Mouse (Mus musculus) gastrocnemius, adult 8-10 months (tissue): ENCODE measurements around the gene Fam114a1. TPM values are rescaled to one million over a fixed set of nuclear protein-coding genes. Genes with fewer than 3 reads are reported as not detected.

ENCODE experiments used
- DNase-seq, 2 experiments: peaks; one replicate each; pipeline ENCODE4 v3.0.0; 2022; ENCODE audit warnings: low spot score in 2 of 2
- total RNA-seq, 4 experiments: library from RNA; stranded (reverse); gene quantifications; 2 replicates each; pipeline ENCODE4 v1.2.4; 2022

Gene Fam114a1
- total RNA-seq, 4 experiments from 2014 or later, result 2.7 to 9.1 (median 4.0) TPM

GRCm38 (mm10) chr5:65003946-65004535, 34.2 kb downstream of the Fam114a1 start:
- DNase-seq, result no peak

- no peak for DNase-seq
Measured at GRCm38 (mm10) chr5:65005251-65005650, 35.4 kb downstream of the Fam114a1 start.

GRCm38 (mm10) chr5:65006011-65006491, 36.2 kb downstream of the Fam114a1 start:
- DNase-seq, result no peak

- DNase-seq, result no peak
Measured at GRCm38 (mm10) chr5:65011901-65012573, 42.2 kb downstream of the Fam114a1 start.

GRCm38 (mm10) chr5:65015508-65015907, 45.6 kb downstream of the Fam114a1 start:
- no peak for DNase-seq

- DNase-seq, result no peak
Measured at GRCm38 (mm10) chr5:65019109-65019508, 49.2 kb downstream of the Fam114a1 start.

GRCm38 (mm10) chr5:65019823-65020222, 50.0 kb downstream of the Fam114a1 start:
- peak in 1 of 2 experiments; percentile 20 for DNase-seq

- no peak for DNase-seq
Measured at GRCm38 (mm10) chr5:65022006-65022405, 52.1 kb downstream of the Fam114a1 start.

- no peak for DNase-seq
Measured at GRCm38 (mm10) chr5:65024641-65025040, 54.8 kb downstream of the Fam114a1 start.

- no peak for DNase-seq
Measured at GRCm38 (mm10) chr5:65025916-65026315, 56.0 kb downstream of the Fam114a1 start.

GRCm38 (mm10) chr5:65026776-65027175, 56.9 kb downstream of the Fam114a1 start:
- no peak for DNase-seq

- no peak for DNase-seq
Measured at GRCm38 (mm10) chr5:65028019-65028418, 58.1 kb downstream of the Fam114a1 start.

GRCm38 (mm10) chr5:65036597-65036996, 66.7 kb downstream of the Fam114a1 start:
- no peak for DNase-seq

- DNase-seq, result no peak
Measured at GRCm38 (mm10) chr5:65038305-65038704, 68.4 kb downstream of the Fam114a1 start.

- DNase-seq, result peak; percentile 29 to 49
Measured at GRCm38 (mm10) chr5:65038811-65039571, 69.1 kb downstream of the Fam114a1 start.

- no peak for DNase-seq
Measured at GRCm38 (mm10) chr5:65040463-65040862, 70.6 kb downstream of the Fam114a1 start.

- no peak for DNase-seq
Measured at GRCm38 (mm10) chr5:65043407-65043895, 73.6 kb downstream of the Fam114a1 start.

- DNase-seq, result no peak
Measured at GRCm38 (mm10) chr5:65045642-65046370, 75.9 kb downstream of the Fam114a1 start.

GRCm38 (mm10) chr5:65046442-65047284, 76.8 kb downstream of the Fam114a1 start:
- no peak for DNase-seq

GRCm38 (mm10) chr5:65047285-65047855, 77.5 kb downstream of the Fam114a1 start:
- no peak for DNase-seq
